Mouse (Mus musculus): ENCODE measurements around the gene Rab10. TPM values are rescaled to one million over a fixed set of nuclear protein-coding genes. Genes with fewer than 3 reads are reported as not detected.

Rab10 gene
- polyA plus RNA-seq, 1 experiment from 2014 or later, result 65.1 TPM

- Histone ChIP-seq H3K27me3 (ENCODE audit: insufficient read depth, low read length) (no peaks in the 10 kb centered on the region), H3K4me2 (replicated peaks; ENCODE audit: low read depth, low read length) (no peak overlapping the region), H3K36me3 (ENCODE audit: insufficient read depth, low read length) (no peaks in the 10 kb centered on the region), H3K9me3 (ENCODE audit: low read length) (no peaks in the 10 kb centered on the region; the same call in 1 of the 2 replicates), H3K4me1 (ENCODE audit: insufficient read depth, low read length) (no peaks in the 10 kb centered on the region), H3K27ac (ENCODE audit: low read length) (no peak overlapping the region), H3K4me3 (ENCODE audit: low read length) (no peak overlapping the region), H3K9ac (replicated peaks; ENCODE audit: low read length) (no peak overlapping the region)
- ATAC-seq (ENCODE audit: low FRiP score, low TSS enrichment), result no peak
- 85% methylated on average over 4 of the region's 4 CpGs for WGBS
Measured at GRCm38 (mm10) chr12:3283829-3284440, 25.8 kb downstream of the Rab10 start.

GRCm38 (mm10) chr12:3282954-3283353 is 26.8 kb downstream of the Rab10 start:
- ATAC-seq (ENCODE audit: low FRiP score, low TSS enrichment), result no peak
- 69% methylated on average over 1 of the region's 1 CpGs for WGBS

GRCm38 (mm10) chr12:3282520-3282919 is 27.2 kb downstream of the Rab10 start:
- Histone ChIP-seq H3K36me3 (ENCODE audit: insufficient read depth, low read length) (no peaks in the 10 kb centered on the region), H3K9ac (replicated peaks; ENCODE audit: low read length) (no peak overlapping the region), H3K9me3 (ENCODE audit: low read length) (no peaks in the 10 kb centered on the region), H3K4me1 (ENCODE audit: insufficient read depth, low read length) (no peaks in the 10 kb centered on the region), H3K27ac (ENCODE audit: low read length) (no peak overlapping the region), H3K4me2 (replicated peaks; ENCODE audit: low read depth, low read length) (no peak overlapping the region), H3K27me3 (ENCODE audit: insufficient read depth, low read length) (no peaks in the 10 kb centered on the region), H3K4me3 (ENCODE audit: low read length) (no peak overlapping the region)
- ATAC-seq (ENCODE audit: low FRiP score, low TSS enrichment), result no peak
- 84% methylated on average over 2 of the region's 2 CpGs for WGBS

More at GRCm38 (mm10) chr12:3282954-3283353, 26.8 kb downstream of the Rab10 start:
- Histone ChIP-seq H3K4me1 (ENCODE audit: insufficient read depth, low read length) (no peaks in the 10 kb centered on the region), H3K36me3 (ENCODE audit: insufficient read depth, low read length) (no peaks in the 10 kb centered on the region), H3K9ac (replicated peaks; ENCODE audit: low read length) (no peak overlapping the region), H3K4me2 (replicated peaks; ENCODE audit: low read depth, low read length) (no peak overlapping the region), H3K9me3 (ENCODE audit: low read length) (no peaks in the 10 kb centered on the region), H3K27me3 (ENCODE audit: insufficient read depth, low read length) (no peaks in the 10 kb centered on the region), H3K27ac (ENCODE audit: low read length) (no peak overlapping the region), H3K4me3 (ENCODE audit: low read length) (no peak overlapping the region)

- Histone ChIP-seq H3K4me2 (replicated peaks; ENCODE audit: low read depth, low read length) (no peak overlapping the region), H3K4me1 (ENCODE audit: insufficient read depth, low read length) (no peaks in the 10 kb centered on the region), H3K9ac (replicated peaks; ENCODE audit: low read length) (no peak overlapping the region), H3K4me3 (ENCODE audit: low read length) (no peak overlapping the region), H3K9me3 (ENCODE audit: low read length) (no peaks in the 10 kb centered on the region), H3K36me3 (ENCODE audit: insufficient read depth, low read length) (no peaks in the 10 kb centered on the region), H3K27me3 (ENCODE audit: insufficient read depth, low read length) (no peaks in the 10 kb centered on the region), H3K27ac (ENCODE audit: low read length) (no peak overlapping the region)
- no peak for ATAC-seq (ENCODE audit: low FRiP score, low TSS enrichment)
- WGBS, result 68% methylated on average over 2 of the region's 2 CpGs
Measured at GRCm38 (mm10) chr12:3278880-3279339, 30.9 kb downstream of the Rab10 start.

DNA sequence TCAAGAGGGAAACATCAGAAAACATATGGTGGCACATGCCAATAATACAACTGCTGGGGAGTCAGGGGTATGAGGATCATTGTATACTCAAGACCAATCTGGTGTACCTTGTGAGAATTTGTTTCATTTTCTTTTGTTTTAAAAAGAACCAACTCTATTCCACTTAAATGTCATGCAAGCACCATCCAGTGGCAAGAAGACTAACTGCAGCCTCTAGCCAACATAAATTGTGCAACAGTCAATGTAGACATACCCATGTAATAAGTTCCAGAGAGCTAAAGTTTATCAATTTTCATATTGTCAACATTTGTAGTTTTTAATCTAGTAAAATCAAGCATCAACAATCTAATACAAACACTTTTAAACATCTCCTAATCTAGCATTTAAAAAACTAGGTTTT is 39.0 kb downstream of the Rab10 start:
- Histone ChIP-seq H3K27me3 (ENCODE audit: insufficient read depth, low read length) (no peaks in the 10 kb centered on the region), H3K27ac (ENCODE audit: low read length) (no peak overlapping the region), H3K4me3 (ENCODE audit: low read length) (no peak overlapping the region), H3K36me3 (ENCODE audit: insufficient read depth, low read length) (no peaks in the 10 kb centered on the region), H3K9me3 (ENCODE audit: low read length) (no peaks in the 10 kb centered on the region; the same call in 1 of the 2 replicates), H3K4me1 (ENCODE audit: insufficient read depth, low read length) (no peaks in the 10 kb centered on the region), H3K4me2 (replicated peaks; ENCODE audit: low read depth, low read length) (no peak overlapping the region), H3K9ac (replicated peaks; ENCODE audit: low read length) (no peak overlapping the region)
- ATAC-seq (ENCODE audit: low FRiP score, low TSS enrichment), result no peak

DNA sequence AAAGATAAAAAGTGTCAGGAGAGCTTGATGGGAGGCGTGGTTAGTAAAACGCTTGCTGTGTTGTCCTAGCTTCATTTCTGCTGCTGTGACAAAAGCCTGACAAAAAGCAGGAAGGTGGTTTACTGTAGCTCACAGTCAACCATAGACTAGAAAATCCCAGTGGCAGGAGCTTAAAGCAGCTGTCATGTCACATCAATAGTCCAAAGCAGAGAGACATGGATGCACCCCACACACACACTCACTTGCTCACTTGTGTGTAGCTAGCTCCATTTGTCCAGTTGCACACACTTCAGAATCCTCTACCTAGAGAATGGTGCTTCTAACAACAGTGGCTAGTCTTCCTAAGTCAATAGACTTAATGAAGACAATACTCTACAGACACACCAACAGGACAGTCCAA is 42.4 kb downstream of the Rab10 start:
- Histone ChIP-seq H3K4me2 (replicated peaks; ENCODE audit: low read depth, low read length) (no peak overlapping the region), H3K27me3 (ENCODE audit: insufficient read depth, low read length) (no peaks in the 10 kb centered on the region), H3K27ac (ENCODE audit: low read length) (no peak overlapping the region), H3K4me3 (ENCODE audit: low read length) (no peak overlapping the region), H3K36me3 (ENCODE audit: insufficient read depth, low read length) (no peaks in the 10 kb centered on the region), H3K9me3 (ENCODE audit: low read length) (no peaks in the 10 kb centered on the region; the same call in 1 of the 2 replicates), H3K9ac (replicated peaks; ENCODE audit: low read length) (no peak overlapping the region), H3K4me1 (ENCODE audit: insufficient read depth, low read length) (no peaks in the 10 kb centered on the region)
- WGBS, result 88% methylated on average over 2 of the region's 2 CpGs
- ATAC-seq (ENCODE audit: low FRiP score, low TSS enrichment), result no peak

DNA sequence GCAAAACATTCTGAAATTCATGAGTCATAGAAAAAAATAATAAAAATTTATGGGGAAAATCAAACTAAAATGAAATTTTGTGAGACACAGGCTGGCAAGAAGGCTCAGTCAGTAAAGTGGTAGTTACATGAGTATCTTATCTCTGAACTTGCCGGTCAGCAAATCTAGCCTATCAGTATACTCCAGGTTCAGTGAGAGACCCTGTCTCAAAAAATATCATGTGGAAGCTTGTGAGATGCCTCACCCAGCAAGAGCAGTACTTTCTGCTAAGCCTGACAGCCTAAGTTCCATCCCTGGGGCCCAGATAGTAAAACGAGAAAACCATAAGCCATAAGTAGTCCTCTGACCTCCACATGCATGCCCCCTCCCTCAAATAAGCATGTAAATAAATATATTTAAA is 44.6 kb downstream of the Rab10 start:
- ATAC-seq (ENCODE audit: low FRiP score, low TSS enrichment), result no peak
- H3K9me3 ChIP-seq (ENCODE audit: low read length), result no peaks in the 10 kb centered on the region
- no peak overlapping the region for H3K27ac ChIP-seq (ENCODE audit: low read length)
- no peaks in the 10 kb centered on the region for H3K4me1 ChIP-seq (ENCODE audit: insufficient read depth, low read length)
- H3K27me3 ChIP-seq (ENCODE audit: insufficient read depth, low read length), result no peaks in the 10 kb centered on the region
- 95% methylated on average over 2 of the region's 2 CpGs for WGBS
- no peak overlapping the region for H3K4me3 ChIP-seq (ENCODE audit: low read length)
- no peak overlapping the region for H3K4me2 ChIP-seq (replicated peaks; ENCODE audit: low read depth, low read length)
- H3K9ac ChIP-seq (replicated peaks; ENCODE audit: low read length), result no peak overlapping the region
- H3K36me3 ChIP-seq (ENCODE audit: insufficient read depth, low read length), result 0 out of 2 replicates have a peak, but pooled peaks cover 2% of the 10 kb centered on the region

GRCm38 (mm10) chr12:3264449-3264848 is 45.3 kb downstream of the Rab10 start:
- Histone ChIP-seq H3K4me1 (ENCODE audit: insufficient read depth, low read length) (no peaks in the 10 kb centered on the region), H3K36me3 (ENCODE audit: insufficient read depth, low read length) (0 out of 2 replicates have a peak, but pooled peaks cover 2% of the 10 kb centered on the region), H3K4me2 (replicated peaks; ENCODE audit: low read depth, low read length) (no peak overlapping the region), H3K9ac (replicated peaks; ENCODE audit: low read length) (no peak overlapping the region), H3K27me3 (ENCODE audit: insufficient read depth, low read length) (no peaks in the 10 kb centered on the region), H3K27ac (ENCODE audit: low read length) (no peak overlapping the region), H3K4me3 (ENCODE audit: low read length) (no peak overlapping the region), H3K9me3 (ENCODE audit: low read length) (no peaks in the 10 kb centered on the region)
- no peak for ATAC-seq (ENCODE audit: low FRiP score, low TSS enrichment)
- 64% methylated on average over 2 of the region's 2 CpGs for WGBS

DNA sequence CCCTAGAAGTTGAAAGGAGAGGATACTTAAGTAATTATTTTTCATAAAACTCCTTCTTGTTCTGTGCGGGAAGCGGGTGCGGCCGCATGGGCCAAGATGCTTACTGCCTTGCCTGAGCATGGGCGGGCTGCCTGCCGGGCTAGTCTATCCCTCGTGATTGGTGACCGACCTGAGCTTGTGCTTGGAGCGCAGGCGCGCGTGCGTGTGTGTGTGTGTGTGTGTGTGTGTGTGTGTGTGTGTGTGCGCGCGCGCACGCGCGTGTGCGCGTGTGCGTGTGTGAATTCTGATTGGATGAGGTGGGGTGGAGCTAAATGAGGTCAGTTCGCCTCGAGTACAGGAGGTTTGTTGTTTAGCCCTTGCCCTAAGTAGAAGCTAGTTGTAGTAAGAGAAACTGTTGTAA is 48.2 kb downstream of the Rab10 start:
- no peak overlapping the region for H3K27ac ChIP-seq (ENCODE audit: low read length)
- no peak overlapping the region for H3K9ac ChIP-seq (replicated peaks; ENCODE audit: low read length)
- no peaks in the 10 kb centered on the region for H3K4me1 ChIP-seq (ENCODE audit: insufficient read depth, low read length)
- H3K27me3 ChIP-seq (ENCODE audit: insufficient read depth, low read length), result no peaks in the 10 kb centered on the region
- no peak for ATAC-seq (ENCODE audit: low FRiP score, low TSS enrichment)
- H3K36me3 ChIP-seq (ENCODE audit: insufficient read depth, low read length), result 0 out of 2 replicates have a peak, but pooled peaks cover 2% of the 10 kb centered on the region
- no peak overlapping the region for H3K4me3 ChIP-seq (ENCODE audit: low read length)
- no peaks in the 10 kb centered on the region for H3K9me3 ChIP-seq (ENCODE audit: low read length)
- 90% methylated on average over 25 of the region's 25 CpGs for WGBS
- no peak overlapping the region for H3K4me2 ChIP-seq (replicated peaks; ENCODE audit: low read depth, low read length)

DNA sequence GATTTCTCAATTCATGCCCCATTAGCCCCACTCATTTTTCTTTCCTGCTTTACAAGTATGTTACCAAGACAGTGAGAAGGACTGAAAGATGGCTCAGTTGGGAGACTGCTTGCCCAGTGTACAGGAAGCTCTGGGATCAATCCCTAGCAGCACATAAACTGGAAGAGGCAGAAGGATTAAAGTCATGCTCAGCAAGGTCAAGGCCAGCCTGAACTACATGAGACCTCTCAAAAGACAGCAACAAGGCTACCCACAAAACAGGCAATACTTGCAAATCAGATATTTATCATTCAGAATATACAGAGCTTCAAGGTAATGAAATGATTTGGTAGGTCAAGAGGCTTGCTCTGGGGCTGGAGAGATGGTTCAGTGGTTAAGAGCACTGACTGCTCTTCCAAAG is 53.8 kb downstream of the Rab10 start:
- Histone ChIP-seq H3K4me1 (ENCODE audit: insufficient read depth, low read length) (no peaks in the 10 kb centered on the region), H3K27ac (ENCODE audit: low read length) (no peak overlapping the region), H3K27me3 (ENCODE audit: insufficient read depth, low read length) (no peaks in the 10 kb centered on the region), H3K4me2 (replicated peaks; ENCODE audit: low read depth, low read length) (no peak overlapping the region), H3K4me3 (ENCODE audit: low read length) (no peak overlapping the region), H3K9me3 (ENCODE audit: low read length) (no peaks in the 10 kb centered on the region), H3K36me3 (ENCODE audit: insufficient read depth, low read length) (peaks cover 16% of the 10 kb centered on the region), H3K9ac (replicated peaks; ENCODE audit: low read length) (no peak overlapping the region)
- ATAC-seq (ENCODE audit: low FRiP score, low TSS enrichment), result no peak
